21 mouse cellular contexts compared by ENCODE assay signal in genomic region chr8:105454088-105454487, GRCm38 (mm10). TPM values are rescaled to one million over a fixed set of nuclear protein-coding genes. Genes with fewer than 3 reads are reported as not detected.
DNase-seq lines count a peak whose midpoint lies in the region; ATAC-seq and TF ChIP-seq lines count a peak whose summit lies in the region.
"Had no signal": no experiment of that assay in that cellular context is flagged by ENCODE, and none has a peak within 500 bp of the region (broad histone marks: within the 10 kb centered on the region; RNA-seq: fewer than 3 reads in every experiment).

No protein-coding gene starts in this region.

- H3K4me3 ChIP-seq in lung, embryonic 14.5 days (ENCODE audit: low read depth, low read length) = no peak overlapping the region
- no peak overlapping the region for H3K4me3 ChIP-seq in lung, adult 2 months (replicated peaks; ENCODE audit: extremely low read depth, low read depth, low read length)
- H3K4me3 ChIP-seq: embryonic facial prominence, embryonic 12.5 days; heart, embryonic 10.5 days; liver, embryonic 13.5 days had no signal

- H3K4me1 ChIP-seq in lung, embryonic 14.5 days (ENCODE audit: insufficient read depth) = no peaks in the 10 kb centered on the region
- H3K4me1 ChIP-seq in lung, adult 2 months (ENCODE audit: control insufficient read depth, insufficient read depth, low read length) = peaks cover 4% of the 10 kb centered on the region
- H3K4me1 ChIP-seq: embryonic facial prominence, embryonic 12.5 days had no signal

- no peaks in the 10 kb centered on the region for H3K36me3 ChIP-seq in lung, embryonic 14.5 days (ENCODE audit: insufficient read depth)
- H3K36me3 ChIP-seq: embryonic facial prominence, embryonic 12.5 days; heart, embryonic 10.5 days; liver, embryonic 13.5 days had no signal

- H3K27ac ChIP-seq in lung, embryonic 14.5 days (ENCODE audit: low read depth) = no peak overlapping the region
- H3K27ac ChIP-seq: embryonic facial prominence, embryonic 12.5 days; heart, embryonic 10.5 days; hindbrain, postnatal 0 days; liver, embryonic 13.5 days had no signal

- TF ChIP-seq POLR2A in lung, adult 2 months (IDR thresholded peaks at IDR 0.05; ENCODE audit: borderline replicate concordance, extremely low read depth, low read depth, low read length) = no peak

- no peaks in the 10 kb centered on the region for H3K9me3 ChIP-seq in lung, embryonic 14.5 days (ENCODE audit: low read depth, low read length)
- H3K9me3 ChIP-seq: embryonic facial prominence, embryonic 12.5 days; heart, embryonic 10.5 days; liver, embryonic 13.5 days had no signal

- TF ChIP-seq CTCF in lung, embryonic 14.5 days (IDR thresholded peaks at IDR 0.05; ENCODE audit: low read depth) = no peak
- TF ChIP-seq CTCF in lung, adult 2 months (IDR thresholded peaks at IDR 0.05; ENCODE audit: insufficient read depth, low read length) = no peak

- H3K4me2 ChIP-seq in lung, embryonic 14.5 days = no peak overlapping the region
- H3K4me2 ChIP-seq: embryonic facial prominence, embryonic 12.5 days; liver, embryonic 13.5 days had no signal

- WGBS in lung, embryonic 14.5 days = 32% methylated on average over 5 of the region's 5 CpGs
- WGBS in lung, adult 2 months = 41% methylated on average over 5 of the region's 5 CpGs

- no peaks in the 10 kb centered on the region for H3K27me3 ChIP-seq in lung, embryonic 14.5 days (ENCODE audit: insufficient read depth, low read length)
- H3K27me3 ChIP-seq: embryonic facial prominence, embryonic 12.5 days had no signal

- DNase-seq in adrenal gland, postnatal 14 days = peak; percentile 42
- no peak for DNase-seq in adrenal gland, postnatal 25 days
- peak; percentile 85 for DNase-seq in lung, embryonic 14.5 days
- DNase-seq in lung, adult 2 months = no peak
- DNase-seq in Muller cell, postnatal 12 days (ENCODE audit: inconsistent ontology term) = peak; percentile 52
- no peak for DNase-seq in frontal cortex, postnatal 36 days (ENCODE audit: low spot score in 2 of 2)
- DNase-seq in urinary bladder, postnatal 36 days (ENCODE audit: low spot score in 2 of 2) = no peak
- DNase-seq: adrenal gland, adult 8-10 months; cerebellum, adult 9-11 months; kidney, adult 18-20 months; kidney, postnatal 25 days; layer of hippocampus, adult 9-11 months; liver, embryonic 13.5 days; right cerebral cortex, postnatal 14 days; thymus, postnatal 36 days had no signal

- H3K9ac ChIP-seq in lung, embryonic 14.5 days = no peak overlapping the region
- H3K9ac ChIP-seq: embryonic facial prominence, embryonic 12.5 days had no signal

- ATAC-seq in lung, embryonic 14.5 days (ENCODE audit: insufficient read depth) = peak; percentile 92
- peak; percentile 50; the same call in 1 of the 2 replicates for ATAC-seq in megakaryocyte progenitor cell, adult 5-6 weeks (replicated peaks; ENCODE audit: poor library complexity)
- ATAC-seq: hindbrain, postnatal 0 days had no signal

RNA-seq across cellular contexts. Expression of gene Tppp3, which starts 17.2 kb away (rescaled TPM):
- 42.6 and 57.0 TPM in 2 replicates for total RNA-seq in adrenal gland, postnatal 14 days (2021)
- 22.7 and 27.4 TPM in 2 replicates for total RNA-seq in adrenal gland, postnatal 25 days (2021)
- 41.1 and 42.3 TPM in 2 replicates for polyA plus RNA-seq in lung, embryonic 14.5 days (2014; fragmentation: Nextera tagmentation; extraction: Ambion mirVana)
- 785 and 816 TPM in 2 replicates for polyA plus RNA-seq in lung, adult 2 months (2012; rRNA removed)
- 0.27 TPM in 1 of 2 replicates, not detected in the other for total RNA-seq in megakaryocyte progenitor cell, adult 5-6 weeks (2015)
- 0.57 and 2.4 TPM in 2 replicates for total RNA-seq in megakaryocyte progenitor cell, adult 5-6 weeks (2017)

RNA-seq across cellular contexts. Expression of gene Lrrc36, which starts 40.7 kb away (rescaled TPM):
- total RNA-seq in adrenal gland, postnatal 14 days (2021) = 4.0 and 6.0 TPM in 2 replicates
- total RNA-seq in adrenal gland, postnatal 25 days (2021) = 3.8 and 6.1 TPM in 2 replicates
- polyA plus RNA-seq in lung, embryonic 14.5 days (2014; fragmentation: Nextera tagmentation; extraction: Ambion mirVana) = 0.34 and 0.50 TPM in 2 replicates
- 5.5 and 7.5 TPM in 2 replicates for polyA plus RNA-seq in lung, adult 2 months (2012; rRNA removed)
- total RNA-seq in megakaryocyte progenitor cell, adult 5-6 weeks (2015) = 0.30 TPM in 1 of 2 replicates, not detected in the other
- 0.91 and 1.2 TPM in 2 replicates for total RNA-seq in megakaryocyte progenitor cell, adult 5-6 weeks (2017)
- polyA plus RNA-seq: heart, embryonic 10.5 days had no signal

RNA-seq across cellular contexts. Expression of gene Kctd19, which starts 40.8 kb away (rescaled TPM):
- 0.26 TPM in 2 replicates for total RNA-seq in adrenal gland, postnatal 14 days (2021)
- not detected in 2 replicates for total RNA-seq in adrenal gland, postnatal 25 days (2021)
- 0.12 and 0.32 TPM in 2 replicates for polyA plus RNA-seq in lung, embryonic 14.5 days (2014; fragmentation: Nextera tagmentation; extraction: Ambion mirVana)
- 0.27 and 0.32 TPM in 2 replicates for polyA plus RNA-seq in lung, adult 2 months (2012; rRNA removed)
- total RNA-seq in megakaryocyte progenitor cell, adult 5-6 weeks (2015) = not detected in 2 replicates
- total RNA-seq in megakaryocyte progenitor cell, adult 5-6 weeks (2017) = 0.12 TPM in 1 of 2 replicates, not detected in the other
- total RNA-seq: left cerebral cortex, postnatal 36 days had no signal
- polyA plus RNA-seq: embryonic facial prominence, embryonic 12.5 days; heart, embryonic 10.5 days; liver, embryonic 13.5 days; neural tube, embryonic 11.5 days had no signal

RNA-seq across cellular contexts. Expression of gene Zdhhc1, which starts 42.6 kb away (rescaled TPM):
- 16.0 and 18.1 TPM in 2 replicates for total RNA-seq in adrenal gland, postnatal 14 days (2021)
- 17.7 and 20.6 TPM in 2 replicates for total RNA-seq in adrenal gland, postnatal 25 days (2021)
- polyA plus RNA-seq in lung, embryonic 14.5 days (2014; fragmentation: Nextera tagmentation; extraction: Ambion mirVana) = 40.0 and 41.9 TPM in 2 replicates
- 130 and 133 TPM in 2 replicates for polyA plus RNA-seq in lung, adult 2 months (2012; rRNA removed)
- total RNA-seq in megakaryocyte progenitor cell, adult 5-6 weeks (2015) = 4.8 and 5.7 TPM in 2 replicates
- total RNA-seq in megakaryocyte progenitor cell, adult 5-6 weeks (2017) = 2.7 and 5.0 TPM in 2 replicates

Comparison
In these comparisons a context has a peak if more than half of its experiments do, and no peak if none do; other contexts are left out.
1. DNase-seq: peak in adrenal gland, postnatal 14 days (single experiment), lung, embryonic 14.5 days (single experiment) and Muller cell, postnatal 12 days (single experiment); none in adrenal gland, postnatal 25 days (single experiment), lung, adult 2 months (single experiment), frontal cortex, postnatal 36 days (0 of 2) and urinary bladder, postnatal 36 days (0 of 2).